Mouse (Mus musculus) CH12F3 (cell line): ENCODE measurements around the gene Wdfy2.

Source experiments
- in situ Hi-C: fragments of 300-500 bp; cut with MboI; formaldehyde crosslinking; loops from 2 replicates; pipeline ENCODE4 v1.14.3; 2020; ENCODE audit warnings: low sequenced_read_pairs

Wdfy2 gene

GRCm38 (mm10) chr14:62922637-62923036, 85.2 kb downstream of the Wdfy2 start:
- in situ Hi-C loops = no loop called here

DNA sequence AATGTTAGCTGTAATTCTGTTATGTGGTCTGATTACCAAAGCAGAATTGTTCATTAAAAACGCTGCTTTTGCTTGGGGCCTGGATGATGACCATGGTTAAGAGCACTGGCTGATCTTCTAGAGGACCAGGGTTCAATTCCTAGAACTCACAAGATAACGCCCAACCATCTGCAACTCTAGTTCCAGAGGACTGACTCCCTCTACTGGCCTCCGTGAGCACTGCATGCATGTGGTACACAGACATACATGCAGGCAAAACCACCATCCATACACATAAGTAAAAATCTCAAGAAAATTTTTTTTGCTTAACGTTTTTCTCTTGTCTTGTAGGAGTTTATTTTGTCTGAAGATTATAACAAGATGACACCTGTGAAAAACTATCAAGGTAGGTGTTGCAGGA, 87.3 kb downstream of the Wdfy2 start:
- in situ Hi-C loops = no loop called here

DNA sequence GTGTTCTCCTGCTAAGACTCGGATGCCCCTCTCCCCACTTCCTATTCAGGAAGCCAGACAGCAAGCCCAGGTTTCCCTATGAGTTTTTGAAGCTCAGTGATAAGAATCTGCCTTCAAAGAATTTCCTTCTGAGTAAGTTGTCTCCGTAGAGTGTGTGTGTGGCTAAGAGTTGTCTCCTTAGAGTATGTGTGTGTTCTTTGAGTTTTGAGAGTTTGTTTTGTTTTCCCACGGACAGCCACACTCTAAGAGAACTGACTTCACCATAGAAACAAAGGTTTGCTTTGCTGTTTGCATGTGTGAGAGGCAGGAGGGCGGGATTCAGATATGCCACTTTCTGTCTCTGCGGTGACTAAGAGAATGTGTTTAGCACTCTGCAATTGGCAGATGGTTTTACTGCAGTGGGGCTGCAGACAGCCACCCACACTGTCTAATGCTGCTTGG, 90.6 kb downstream of the Wdfy2 start:
- in situ Hi-C loops = no loop called here

DNA sequence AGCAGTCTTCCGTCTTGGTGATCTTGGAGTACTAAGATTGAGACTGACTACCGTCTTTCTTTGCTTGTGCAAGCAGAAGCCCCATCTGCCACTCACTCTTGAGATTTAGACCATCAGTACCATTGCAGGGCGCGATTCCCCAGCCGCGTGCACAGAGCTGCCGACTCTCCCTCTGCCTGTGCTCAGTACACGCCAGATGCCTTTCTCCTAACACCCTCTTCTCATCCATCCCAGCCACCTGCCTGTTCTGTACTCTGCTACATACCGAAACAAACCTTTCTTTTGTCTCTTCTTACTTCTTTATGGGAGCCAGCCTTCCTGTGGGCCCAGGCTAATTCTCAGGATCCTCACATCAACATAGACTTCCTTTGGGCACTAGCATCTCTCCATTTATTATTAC, 97.9 kb downstream of the Wdfy2 start:
- in situ Hi-C loops = no loop called here

GRCm38 (mm10) chr14:62936631-62937380, 99.3 kb downstream of the Wdfy2 start:
- in situ Hi-C loops = no loop called here

DNA sequence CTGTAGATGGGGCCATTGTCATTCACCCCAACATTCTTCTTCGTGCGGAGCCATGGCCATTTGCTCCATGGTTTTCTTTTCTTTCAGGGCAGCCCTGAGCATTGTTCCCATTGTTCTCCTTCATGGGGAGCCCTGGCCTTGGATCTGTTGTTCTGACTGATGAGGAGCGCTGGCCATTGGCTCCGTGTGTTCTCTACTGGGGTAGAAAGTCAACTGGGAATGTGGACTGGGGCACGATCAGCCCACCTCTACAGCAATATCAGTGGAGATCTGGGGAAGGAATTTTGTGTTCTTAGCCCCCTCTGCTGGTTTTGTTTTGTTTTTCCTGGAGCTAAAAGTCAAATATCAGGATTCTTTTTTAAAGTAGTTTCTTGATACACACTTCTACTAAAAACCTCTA, 100.2 kb downstream of the Wdfy2 start:
- in situ Hi-C loops = no loop called here

DNA sequence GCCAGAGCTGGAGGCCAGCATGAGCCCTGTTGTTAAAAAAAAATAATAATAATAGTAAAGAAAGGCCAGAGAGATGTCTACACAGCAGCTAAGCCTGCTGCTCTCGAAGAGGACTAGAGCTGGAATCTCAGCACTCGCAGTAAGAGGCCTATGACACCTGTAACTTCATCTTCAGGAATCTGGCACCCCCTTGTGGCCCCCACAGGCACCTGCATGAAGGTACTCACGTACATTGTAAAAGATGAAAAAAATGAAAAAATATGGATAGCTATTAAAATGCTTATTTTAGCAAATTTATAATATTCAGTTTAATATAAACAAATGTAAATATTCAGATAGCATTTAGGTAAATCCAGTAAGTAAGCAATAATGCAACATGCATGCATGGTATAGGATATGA, 102.0 kb downstream of the Wdfy2 start:
- in situ Hi-C loops = no loop called here

GRCm38 (mm10) chr14:62940383-62941074, 103.1 kb downstream of the Wdfy2 start:
- in situ Hi-C loops = no loop called here

DNA sequence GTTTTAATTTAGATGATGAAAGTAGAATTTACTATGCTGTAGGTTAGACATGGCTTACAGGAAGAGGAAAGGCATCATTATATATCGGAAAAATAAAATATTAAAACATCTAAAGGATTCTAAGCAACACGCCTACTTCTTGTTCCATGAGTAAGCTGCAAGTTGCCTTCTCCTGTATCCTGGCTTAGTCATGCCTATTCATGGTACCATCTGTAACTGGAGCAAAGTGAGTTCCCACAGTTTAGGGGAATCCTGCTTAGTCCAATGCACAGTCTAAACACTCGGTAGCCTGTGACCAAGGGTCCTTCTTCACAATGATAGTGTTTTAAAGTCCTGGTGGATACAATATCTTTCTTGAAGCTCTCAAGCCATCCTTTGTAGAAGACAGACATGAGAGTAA, 109.3 kb downstream of the Wdfy2 start:
- in situ Hi-C loops = no loop called here

DNA sequence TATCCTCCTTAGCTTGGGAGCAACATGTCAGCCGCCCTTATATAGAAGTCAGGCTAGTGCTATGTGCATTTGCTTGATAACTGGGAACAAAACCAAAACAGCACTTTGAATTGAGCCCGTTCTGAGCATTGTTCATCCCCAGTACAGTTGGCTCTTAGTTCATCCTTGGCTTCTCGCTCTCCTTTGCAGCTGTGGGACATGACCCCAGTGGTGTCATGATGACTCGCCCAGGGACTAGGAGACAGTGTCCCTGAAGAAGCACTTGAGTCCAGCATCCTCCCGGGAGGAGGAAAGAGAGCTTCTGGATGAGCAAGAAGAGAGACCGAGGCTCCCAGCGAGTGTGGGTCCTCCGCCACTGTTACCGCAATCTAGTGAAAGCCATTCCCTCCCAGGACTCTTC, 118.6 kb downstream of the Wdfy2 start:
- in situ Hi-C loops = no loop called here

DNA sequence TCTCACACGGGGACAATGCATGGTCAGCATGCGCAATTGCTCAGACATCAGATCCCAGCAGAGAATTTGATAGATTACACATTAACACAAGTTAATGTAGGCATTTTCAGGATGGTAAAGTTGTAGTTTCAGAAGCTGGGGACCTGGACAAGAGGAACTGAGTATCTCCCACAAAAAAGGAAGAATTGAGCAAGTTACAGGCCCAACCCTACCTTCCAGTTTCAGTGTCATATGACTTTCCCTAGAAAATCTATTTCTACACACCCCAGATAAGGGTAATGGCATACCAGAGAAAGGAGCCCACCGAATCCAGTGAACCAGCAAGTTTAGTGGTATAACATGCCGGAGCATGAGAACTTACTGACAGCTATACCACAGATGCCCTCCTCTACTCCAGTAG, 126.2 kb downstream of the Wdfy2 start:
- in situ Hi-C loops = no loop called here

GRCm38 (mm10) chr14:62965342-62965741, 127.9 kb downstream of the Wdfy2 start:
- in situ Hi-C loops = no loop called here

GRCm38 (mm10) chr14:62965811-62966520, 128.5 kb downstream of the Wdfy2 start:
- in situ Hi-C loops = no loop called here

GRCm38 (mm10) chr14:62975046-62975445, 137.6 kb downstream of the Wdfy2 start:
- in situ Hi-C loops = no loop called here

- in situ Hi-C loops = no loop called here
These were observed 142.3 kb downstream of the Wdfy2 start for GRCm38 (mm10) chr14:62979815-62980214.

GRCm38 (mm10) chr14:62984410-62984809, 146.9 kb downstream of the Wdfy2 start, which contains the start of gene Defb48:
TSS of gene Defb48 (minus strand) at chr14:62984510.
- in situ Hi-C loops = no loop called here

DNA sequence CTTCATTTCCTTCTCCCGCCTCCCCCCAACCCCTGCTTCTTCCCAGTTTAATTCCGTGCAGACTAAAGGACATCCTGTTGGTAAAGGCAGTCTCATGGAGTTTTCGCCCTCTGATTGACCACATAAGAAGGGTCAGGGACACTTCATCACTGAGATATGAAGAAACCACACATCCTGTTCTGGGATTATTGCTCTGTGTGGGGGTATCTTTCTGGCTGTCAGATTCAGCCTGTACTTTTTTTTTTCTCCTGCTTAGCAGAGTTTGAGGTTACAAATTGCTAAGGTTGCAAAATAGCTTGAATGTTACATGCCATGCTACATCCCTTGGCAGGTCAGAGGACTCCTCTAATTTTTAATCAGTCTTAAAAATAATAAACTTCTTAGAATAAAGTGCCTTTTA, 153.8 kb downstream of the Wdfy2 start:
- in situ Hi-C loops = no loop called here

DNA sequence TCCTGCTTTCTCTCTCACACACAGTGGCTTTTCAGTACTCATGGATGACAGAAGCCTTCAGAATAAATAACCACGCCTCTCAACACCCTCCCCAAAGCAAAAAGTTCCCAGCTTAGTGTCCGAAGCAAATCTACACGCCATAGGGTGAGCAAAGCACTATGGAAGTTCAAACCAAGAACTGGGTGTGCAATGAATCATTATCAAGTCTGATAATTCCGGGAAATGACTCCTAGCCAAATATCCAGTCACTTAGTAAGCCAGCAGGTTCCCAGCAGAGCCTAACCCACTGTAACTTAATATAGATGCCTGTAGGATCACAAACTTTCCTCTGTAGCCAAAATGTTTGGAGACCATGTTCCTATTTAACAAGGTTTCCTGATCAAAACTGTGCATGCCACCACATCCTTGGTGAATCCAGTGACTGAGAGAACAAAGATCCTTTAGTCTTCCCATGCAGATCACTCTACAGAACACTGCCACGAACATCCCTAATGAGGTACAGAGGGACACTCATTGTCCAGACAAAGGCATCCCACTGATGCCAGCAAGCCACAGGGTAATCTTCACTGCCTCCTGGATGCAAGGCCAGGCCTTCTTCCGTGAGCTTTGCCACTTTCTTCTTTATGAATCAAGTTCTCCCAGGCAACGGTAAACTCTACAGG, 154.5 kb downstream of the Wdfy2 start:
- in situ Hi-C loops = no loop called here

DNA sequence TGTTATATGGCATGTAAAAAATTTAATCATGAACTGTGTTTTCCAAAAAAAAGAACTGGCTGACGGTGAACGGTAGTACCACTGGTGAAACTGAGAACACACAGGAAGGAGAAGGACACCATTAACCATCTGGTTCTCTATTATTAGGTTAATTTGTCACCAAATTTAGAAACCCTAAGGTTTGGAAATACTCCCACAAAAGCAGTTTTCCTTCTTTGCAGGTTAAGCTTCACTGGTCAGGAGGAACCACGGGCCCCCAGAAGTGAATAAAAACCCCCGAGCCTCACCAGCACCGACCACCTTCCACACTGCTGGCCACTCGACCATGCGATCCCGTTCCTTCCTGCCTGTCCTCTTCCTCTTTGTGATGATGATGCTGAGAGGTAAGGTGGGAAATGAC, 160.3 kb downstream of the Wdfy2 start, which contains the start of gene Defb47:
Gene Defb47 (plus strand): TSS at position 301 of the 400 bp plus-strand sequence.
- in situ Hi-C loops = no loop called here

GRCm38 (mm10) chr14:62998977-62999376, 161.5 kb downstream of the Wdfy2 start:
- in situ Hi-C loops = no loop called here

DNA sequence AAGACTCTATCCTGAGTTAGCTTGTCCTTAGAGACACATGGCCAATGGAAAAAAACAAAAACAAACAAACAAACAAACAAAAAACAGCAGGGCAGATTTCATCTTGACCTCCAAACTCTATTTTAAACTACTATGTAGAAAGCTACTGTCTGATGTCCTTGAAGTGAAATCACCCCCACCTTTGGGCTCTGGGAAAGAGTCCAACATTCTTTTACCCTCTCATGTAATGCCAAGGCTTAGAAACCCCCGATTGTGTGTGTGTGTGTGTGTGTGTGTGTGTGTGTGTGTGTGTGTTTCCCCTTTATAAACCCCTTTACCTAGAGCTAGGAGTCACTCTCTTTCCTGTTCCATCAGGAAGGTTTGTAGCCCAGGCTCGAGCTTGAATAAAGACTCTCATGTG, 165.1 kb downstream of the Wdfy2 start:
- in situ Hi-C loops = no loop called here
